Mouse (Mus musculus): Measurements from ENCODE around the gene Copz2. TPM values are rescaled to one million over a fixed set of nuclear protein-coding genes. Genes with fewer than 3 reads are reported as not detected.

Gene Copz2
- total RNA-seq, 4 experiments from 2014 or later = 36.0 to 43.5 (median 41.1) TPM

- no peak for DNase-seq (ENCODE audit: low spot score)
These were observed 13.7 kb downstream of the Copz2 start for GRCm38 (mm10) chr11:96863206-96863995.

GRCm38 (mm10) chr11:96867149-96867548 is 17.5 kb downstream of the Copz2 start:
- peak; percentile 65 for DNase-seq (ENCODE audit: low spot score)

GRCm38 (mm10) chr11:96872441-96873379 is 23.0 kb downstream of the Copz2 start:
- no peak for DNase-seq (ENCODE audit: low spot score)

- DNase-seq (ENCODE audit: low spot score) = no peak
These were observed 24.0 kb downstream of the Copz2 start for GRCm38 (mm10) chr11:96873601-96874140.

- no peak for DNase-seq (ENCODE audit: low spot score)
These were observed 25.6 kb downstream of the Copz2 start for GRCm38 (mm10) chr11:96875270-96875669.

DNA sequence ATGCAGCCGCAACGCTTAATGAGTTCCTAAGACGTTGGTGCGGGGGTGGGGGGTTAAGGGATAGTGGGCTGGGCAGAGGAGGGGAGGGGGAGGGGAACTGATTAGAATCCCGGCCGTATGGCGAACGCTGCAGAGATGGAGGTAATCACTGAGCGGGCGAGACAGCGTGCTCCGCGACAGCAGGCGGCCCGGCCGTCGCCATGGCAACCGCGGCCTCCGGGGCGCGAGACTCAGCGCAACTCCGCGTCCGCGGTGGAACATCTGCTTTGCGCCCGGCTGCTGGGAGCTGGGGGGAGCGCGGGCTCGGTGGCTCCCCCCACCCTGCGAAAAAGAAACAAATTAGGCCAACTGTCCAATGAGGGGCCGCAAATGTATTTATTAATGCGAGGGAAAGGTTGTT is 26.1 kb downstream of the Copz2 start:
- DNase-seq (ENCODE audit: low spot score) = no peak

GRCm38 (mm10) chr11:96876300-96877040 is 26.8 kb downstream of the Copz2 start:
- no peak for DNase-seq (ENCODE audit: low spot score)

DNA sequence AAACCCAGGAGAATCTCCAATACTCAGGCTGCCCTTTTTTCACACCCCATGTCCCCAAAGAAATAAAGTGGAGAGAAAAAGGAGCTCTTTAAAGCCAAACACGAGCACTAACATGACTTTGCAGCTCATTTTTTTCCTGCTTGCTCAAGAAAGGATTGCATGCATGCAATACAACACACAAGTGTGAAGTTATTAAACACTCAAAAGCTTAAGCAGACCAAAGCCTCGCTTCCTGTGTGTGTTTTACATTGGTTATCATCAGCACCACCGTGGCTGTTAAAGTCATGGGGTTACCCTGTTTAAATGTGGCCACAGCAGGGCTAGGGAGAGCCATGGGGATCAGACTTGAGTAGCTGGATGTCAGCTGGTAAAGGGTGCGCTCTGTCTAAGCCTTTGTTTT is 27.4 kb downstream of the Copz2 start:
- no peak for DNase-seq (ENCODE audit: low spot score)

DNA sequence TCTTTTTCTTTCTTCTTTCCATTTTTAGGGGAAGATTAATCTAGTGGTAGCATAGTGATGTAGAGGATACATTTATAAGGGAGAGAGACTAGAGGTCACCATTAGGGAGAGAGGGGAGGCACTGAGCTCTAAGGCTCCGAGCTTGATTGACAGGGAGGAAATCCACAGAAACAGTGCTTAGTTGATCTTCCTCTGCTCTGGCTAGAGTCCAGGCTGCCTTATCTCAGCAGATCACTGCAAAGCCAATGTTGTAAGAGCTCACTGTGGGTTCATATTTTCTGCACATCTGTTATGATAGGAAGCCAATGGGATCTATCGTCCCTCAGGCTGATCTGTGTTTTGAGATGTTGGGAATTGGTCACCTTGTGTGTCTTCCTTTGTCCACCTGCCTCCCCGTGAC is 29.0 kb downstream of the Copz2 start:
- no peak for DNase-seq (ENCODE audit: low spot score)

GRCm38 (mm10) chr11:96879359-96879758 is 29.7 kb downstream of the Copz2 start:
- DNase-seq (ENCODE audit: low spot score) = no peak

DNA sequence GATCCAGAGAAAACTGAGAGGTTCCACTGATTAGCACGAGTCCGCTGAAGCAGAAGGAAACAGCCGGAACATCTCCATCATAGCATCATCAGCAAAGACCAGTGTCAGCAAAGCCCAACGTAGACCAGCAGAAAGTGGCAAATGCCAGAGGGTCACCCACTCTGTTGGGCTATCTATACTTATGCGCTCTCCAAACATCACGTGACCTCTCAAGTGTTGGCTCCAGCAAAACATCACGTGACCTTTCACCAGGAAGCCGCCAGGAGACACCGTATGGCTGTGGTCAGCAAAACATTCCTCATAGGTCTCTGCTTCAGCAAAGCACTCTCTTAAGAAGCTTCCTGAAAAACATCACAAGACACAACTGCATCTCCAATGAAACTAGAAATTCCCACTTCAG is 30.6 kb downstream of the Copz2 start:
- no peak for DNase-seq (ENCODE audit: low spot score)

DNA sequence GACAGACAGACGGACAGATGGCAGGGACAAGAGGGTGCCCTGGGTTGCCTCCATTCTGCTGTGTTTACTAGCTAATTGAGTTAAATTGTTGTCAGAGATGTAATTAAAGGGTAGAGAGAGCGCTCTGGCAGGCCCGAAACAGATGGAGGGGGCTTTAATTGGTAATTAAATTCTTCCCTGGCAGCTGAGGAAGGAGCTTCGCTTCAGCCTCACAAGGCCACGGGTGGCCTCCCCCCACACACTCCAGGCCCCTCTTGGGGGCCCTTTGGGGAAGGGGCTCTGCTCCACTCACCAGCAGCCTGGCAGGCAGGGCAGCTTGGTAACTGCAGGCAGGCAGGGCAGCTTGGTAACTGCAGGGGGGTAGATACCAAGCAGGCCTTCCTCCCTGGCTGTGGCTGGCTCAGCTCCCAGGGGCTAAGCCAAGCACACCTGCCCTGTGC is 36.3 kb downstream of the Copz2 start:
- DNase-seq (ENCODE audit: low spot score) = no peak

DNA sequence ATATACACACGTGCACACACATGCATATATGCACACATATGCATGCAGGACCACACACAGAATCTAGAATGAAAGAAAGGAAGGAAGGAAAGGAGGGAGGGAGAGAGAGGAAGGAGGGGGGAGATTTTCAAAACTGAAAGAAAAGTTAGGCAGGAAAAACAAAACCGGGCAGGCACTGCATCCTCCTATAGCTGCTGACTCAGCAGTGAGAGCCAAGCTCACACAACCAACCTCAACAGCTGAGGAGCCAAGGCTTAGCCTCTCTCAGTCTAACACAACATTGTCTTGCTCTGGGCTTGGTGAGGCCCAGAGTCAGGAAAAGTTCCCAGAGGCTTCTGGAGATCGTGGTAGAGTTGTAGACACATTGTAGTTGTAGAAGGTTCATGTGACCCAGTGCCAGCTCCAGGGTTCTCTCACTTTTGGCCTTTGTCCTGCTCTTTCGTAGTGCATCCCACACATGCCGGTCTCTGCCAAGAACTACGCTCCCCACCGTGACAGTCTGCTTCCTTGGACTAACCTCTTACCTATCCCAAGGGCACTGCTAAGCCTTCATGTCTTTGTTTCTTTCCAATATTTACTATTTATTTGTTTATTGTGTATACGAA is 37.4 kb downstream of the Copz2 start:
- no peak for DNase-seq (ENCODE audit: low spot score)

DNA sequence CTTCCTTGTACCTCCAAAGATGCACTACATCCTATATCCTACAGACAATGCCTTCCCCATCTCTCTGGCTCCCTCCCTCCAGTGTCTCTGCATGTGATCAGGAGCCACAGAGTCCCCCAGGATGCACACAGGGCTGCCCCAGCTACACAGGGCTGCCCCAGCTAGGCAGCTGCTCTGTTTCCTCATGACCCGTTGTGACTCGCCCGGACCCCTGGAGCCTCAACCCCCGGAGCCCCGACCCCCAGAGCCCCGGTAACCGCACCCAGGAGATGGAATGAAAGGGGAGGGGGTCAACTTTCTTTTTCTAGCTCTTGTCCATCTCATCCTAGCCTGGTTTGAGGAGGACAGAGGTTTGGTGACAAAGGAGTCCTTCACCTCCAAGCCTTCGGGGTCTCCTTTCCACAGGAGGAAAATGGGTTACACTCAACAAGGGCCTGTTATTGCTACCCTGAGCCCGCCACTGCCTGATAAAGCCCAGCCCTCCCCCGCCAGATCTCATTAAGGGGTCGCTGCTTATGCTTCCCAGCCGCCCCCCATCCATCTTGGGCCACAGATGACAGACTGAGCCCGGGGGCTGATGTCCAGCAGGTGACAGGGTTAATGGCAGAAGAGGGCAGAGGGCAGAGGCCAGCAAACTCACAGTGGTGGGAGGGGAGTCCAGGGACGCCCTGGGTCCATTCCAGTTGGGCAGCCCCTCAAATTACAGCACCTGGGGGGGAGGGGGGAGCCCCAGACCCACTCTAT is 42.3 kb downstream of the Copz2 start:
- no peak for DNase-seq (ENCODE audit: low spot score)

GRCm38 (mm10) chr11:96893203-96893842 is 43.7 kb downstream of the Copz2 start:
- no peak for DNase-seq (ENCODE audit: low spot score)

- DNase-seq (ENCODE audit: low spot score) = peak; percentile 41
These were observed 46.2 kb downstream of the Copz2 start for GRCm38 (mm10) chr11:96895886-96896285.

- DNase-seq (ENCODE audit: low spot score) = no peak
These were observed 50.0 kb downstream of the Copz2 start for GRCm38 (mm10) chr11:96899449-96900306.

DNA sequence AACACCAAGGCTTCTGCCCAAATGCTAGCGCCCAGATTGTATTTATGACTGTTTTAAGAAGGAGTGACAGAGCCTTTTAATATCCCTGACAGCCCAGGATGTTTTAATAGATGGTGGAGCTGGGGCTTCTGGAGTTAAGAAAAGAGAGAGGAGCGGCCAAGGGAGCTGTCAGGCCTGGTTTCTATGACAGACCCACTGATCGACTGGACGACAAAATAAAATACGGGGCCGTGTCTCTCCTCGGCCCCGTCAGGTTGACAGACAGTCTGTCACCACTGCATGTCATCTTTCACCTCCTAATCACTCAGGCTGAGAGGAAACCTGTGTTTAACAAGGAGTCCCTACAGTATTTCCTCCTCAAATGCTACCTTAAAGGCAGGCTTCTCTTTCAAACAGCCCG is 51.7 kb downstream of the Copz2 start:
- DNase-seq (ENCODE audit: low spot score) = no peak

Data from heart, adult 8-10 months (tissue).